Mouse (Mus musculus) MEL (cell line): Measurements from ENCODE around the gene Ubap1. TPM values are rescaled to one million over a fixed set of nuclear protein-coding genes. Genes with fewer than 3 reads are reported as not detected.
A peak's percentile ranks its signal among the peaks of the same experiment; 100 is the strongest.

Experiments
- DNase-seq: peaks from one replicate; pipeline ENCODE4 v3.0.0; 2011; ENCODE audit warnings: low read depth, low spot score
- H3K27ac ChIP-seq: 2 replicates; pipeline ENCODE4 v1.5.1; 2012; ENCODE audit warnings: low read depth, mild to moderate bottlenecking, control low read depth, low read length, moderate library complexity; ENCODE audit not compliant: control insufficient read depth
- H3K27me3 ChIP-seq, 2 experiments: fragments of 150-350 bp in 1 of 2; sonication (generic) in 1 of 2; 2 replicates each; pipeline ENCODE4 v1.6.1; 2012; ENCODE audit warnings: low read length in 2 of 2, mild to moderate bottlenecking in 2 of 2, improper control_type of control experiment in 1 of 2, moderate library complexity in 1 of 2; ENCODE audit not compliant: insufficient read depth in 2 of 2, control insufficient read depth in 1 of 2
- H3K36me3 ChIP-seq, 2 experiments: 2 replicates each; pipeline ENCODE4 v1.6.1; 2012 to 2014; ENCODE audit warnings: low read length in 2 of 2, improper control_type of control experiment in 1 of 2, inconsistent platforms in 1 of 2, mild to moderate bottlenecking in 1 of 2; ENCODE audit not compliant: insufficient read depth in 2 of 2, control insufficient read depth in 1 of 2
- H3K4me1 ChIP-seq, 2 experiments: fragments of 150-350 bp in 1 of 2; sonication (generic) in 1 of 2; 2 replicates each; pipeline ENCODE4 v1.6.1; 2012; ENCODE audit warnings: low read length in 2 of 2, improper control_type of control experiment in 1 of 2, mild to moderate bottlenecking in 1 of 2; ENCODE audit not compliant: insufficient read depth in 2 of 2, control insufficient read depth in 1 of 2
- H3K4me3 ChIP-seq, 2 experiments: fragments of 150-350 bp in 1 of 2; sonication (generic) in 1 of 2; 2 replicates each; pipeline ENCODE4 v1.5.1; 2012; ENCODE audit warnings: low read depth in 2 of 2, low read length in 2 of 2, mild to moderate bottlenecking in 2 of 2, moderate library complexity in 2 of 2, control low read depth in 1 of 2, improper control_type of control experiment in 1 of 2; ENCODE audit not compliant: control insufficient read depth in 1 of 2, insufficient read depth in 1 of 2
- H3K79me2 ChIP-seq: 2 replicates; pipeline ENCODE4 v1.6.1; 2012; ENCODE audit warnings: mild to moderate bottlenecking, low read length, moderate library complexity; ENCODE audit not compliant: control insufficient read depth, poor library complexity, insufficient read depth
- H3K9ac ChIP-seq: 2 replicates; pipeline ENCODE4 v1.6.1; 2012; ENCODE audit warnings: low read depth, mild to moderate bottlenecking, control low read depth, low read length, moderate library complexity; ENCODE audit not compliant: control insufficient read depth, poor library complexity, severe bottlenecking
- H3K9me3 ChIP-seq: fragments of 150-350 bp; sonication (generic); replicated peaks from 2 replicates; pipeline ENCODE4 v1.6.1; 2012; ENCODE audit warnings: mild to moderate bottlenecking, low read length, improper control_type of control experiment, moderate library complexity; ENCODE audit not compliant: insufficient read depth
- BHLHE40 ChIP-seq: IDR thresholded peaks from 2 replicates; pipeline ENCODE4 v1.6.1; 2012; ENCODE audit warnings: low read depth, mild to moderate bottlenecking, inconsistent platforms, low read length, improper control_type of control experiment, borderline replicate concordance
- CHD1 ChIP-seq: IDR thresholded peaks from 2 replicates; pipeline ENCODE4 v1.6.1; 2012; ENCODE audit warnings: low read depth, mild to moderate bottlenecking, inconsistent platforms, low read length, improper control_type of control experiment
- CHD2 ChIP-seq: IDR thresholded peaks from 2 replicates; pipeline ENCODE4 v1.6.1; 2011; ENCODE audit warnings: low read length, improper control_type of control experiment
- CTCF ChIP-seq, 3 experiments: IDR thresholded peaks in 2 of 3; conservative IDR thresholded peaks in 1 of 3; 2 replicates each; pipeline ENCODE4 v1.5.1; 2011 to 2012; ENCODE audit warnings: low read length in 3 of 3, low read depth in 2 of 3, mild to moderate bottlenecking in 2 of 3, improper control_type of control experiment in 1 of 3, inconsistent platforms in 1 of 3, mixed read lengths in 1 of 3, moderate library complexity in 1 of 3; ENCODE audit not compliant: control insufficient read depth in 1 of 3, insufficient read depth in 1 of 3, poor library complexity in 1 of 3, severe bottlenecking in 1 of 3
- E2F4 ChIP-seq: IDR thresholded peaks from 2 replicates; pipeline ENCODE4 v1.6.1; 2011; ENCODE audit warnings: low read depth, low read length, improper control_type of control experiment, borderline replicate concordance
- ELF1 ChIP-seq: IDR thresholded peaks from 2 replicates; pipeline ENCODE4 v1.6.1; 2014; ENCODE audit warnings: low read depth, mild to moderate bottlenecking, inconsistent platforms, low read length, improper control_type of control experiment, moderate library complexity
- EP300 ChIP-seq, 2 experiments: IDR thresholded peaks; 2 replicates each; pipeline ENCODE4 v1.6.1; 2011; ENCODE audit warnings: improper control_type of control experiment in 2 of 2, low read length in 2 of 2, low read depth in 1 of 2, mild to moderate bottlenecking in 1 of 2
- GABPA ChIP-seq: IDR thresholded peaks from 2 replicates; pipeline ENCODE4 v1.6.1; 2012; ENCODE audit warnings: low read depth, mild to moderate bottlenecking, inconsistent platforms, low read length, improper control_type of control experiment, moderate library complexity
- HCFC1 ChIP-seq: IDR thresholded peaks from 2 replicates; pipeline ENCODE4 v1.6.1; 2012; ENCODE audit warnings: low read depth, mild to moderate bottlenecking, inconsistent platforms, low read length, improper control_type of control experiment, moderate library complexity
- KAT2A ChIP-seq: conservative IDR thresholded peaks from 2 replicates; pipeline ENCODE4 v1.6.1; 2012; ENCODE audit warnings: low read depth, low read length, improper control_type of control experiment, inconsistent platforms
- MAZ ChIP-seq: IDR thresholded peaks from 2 replicates; pipeline ENCODE4 v1.6.1; 2012; ENCODE audit warnings: low read depth, mild to moderate bottlenecking, inconsistent platforms, low read length, improper control_type of control experiment
- MEF2A ChIP-seq: IDR thresholded peaks from 2 replicates; pipeline ENCODE4 v1.6.1; 2014; ENCODE audit warnings: low read depth, mild to moderate bottlenecking, inconsistent platforms, low read length, improper control_type of control experiment; ENCODE audit not compliant: poor library complexity, insufficient replicate concordance, severe bottlenecking; ENCODE audit errors: extremely low read depth
- MYC ChIP-seq: IDR thresholded peaks from 2 replicates; pipeline ENCODE4 v1.6.1; 2011; ENCODE audit warnings: low read depth, mild to moderate bottlenecking, low read length, improper control_type of control experiment, moderate library complexity
- NELFE ChIP-seq: IDR thresholded peaks from 2 replicates; pipeline ENCODE4 v1.6.1; 2011; ENCODE audit warnings: low read depth, low read length, improper control_type of control experiment
- NRF1 ChIP-seq: IDR thresholded peaks from 2 replicates; pipeline ENCODE4 v1.6.1; 2014; ENCODE audit warnings: low read depth, mild to moderate bottlenecking, inconsistent platforms, low read length, improper control_type of control experiment, moderate library complexity; ENCODE audit not compliant: poor library complexity, insufficient read depth, severe bottlenecking
- POLR2A ChIP-seq, 2 experiments: IDR thresholded peaks; 2 replicates each; pipeline ENCODE4 v1.6.1; 2011 to 2012; ENCODE audit warnings: low read length in 2 of 2, mild to moderate bottlenecking in 2 of 2, control low read depth in 1 of 2, improper control_type of control experiment in 1 of 2, low read depth in 1 of 2, moderate library complexity in 1 of 2; ENCODE audit not compliant: control insufficient read depth in 1 of 2, insufficient read depth in 1 of 2, poor library complexity in 1 of 2
- RAD21 ChIP-seq: IDR thresholded peaks from 2 replicates; pipeline ENCODE4 v1.6.1; 2011; ENCODE audit warnings: mild to moderate bottlenecking, low read depth, low read length, improper control_type of control experiment
- RCOR1 ChIP-seq: IDR thresholded peaks from 2 replicates; pipeline ENCODE4 v1.6.1; 2012; ENCODE audit warnings: low read depth, mild to moderate bottlenecking, inconsistent platforms, low read length, improper control_type of control experiment
- SIN3A ChIP-seq: IDR thresholded peaks from 2 replicates; pipeline ENCODE4 v1.6.1; 2012; ENCODE audit warnings: low read length, improper control_type of control experiment, inconsistent platforms
- SMC3 ChIP-seq: IDR thresholded peaks from 2 replicates; pipeline ENCODE4 v1.6.1; 2011; ENCODE audit warnings: low read depth, low read length, improper control_type of control experiment
- TAL1 ChIP-seq: IDR thresholded peaks from 2 replicates; pipeline ENCODE4 v1.6.1; 2012; ENCODE audit warnings: mild to moderate bottlenecking, inconsistent platforms, low read length, moderate library complexity, mixed read lengths
- UBTF ChIP-seq: IDR thresholded peaks from 2 replicates; pipeline ENCODE4 v1.6.1; 2012; ENCODE audit warnings: low read depth, mild to moderate bottlenecking, inconsistent platforms, low read length, improper control_type of control experiment, moderate library complexity, borderline replicate concordance; ENCODE audit not compliant: insufficient read depth
- USF2 ChIP-seq, 2 experiments: IDR thresholded peaks; 2 replicates each; pipeline ENCODE4 v1.6.1; 2011 to 2012; ENCODE audit warnings: improper control_type of control experiment in 2 of 2, low read length in 2 of 2, borderline replicate concordance in 1 of 2, inconsistent platforms in 1 of 2, low read depth in 1 of 2, mild to moderate bottlenecking in 1 of 2; ENCODE audit not compliant: insufficient read depth in 1 of 2
- ZC3H11A ChIP-seq: IDR thresholded peaks from 2 replicates; pipeline ENCODE4 v1.6.1; 2012; ENCODE audit warnings: low read depth, mild to moderate bottlenecking, inconsistent platforms, low read length, improper control_type of control experiment
- ZMIZ1 ChIP-seq: IDR thresholded peaks from 2 replicates; pipeline ENCODE4 v1.6.1; 2012; ENCODE audit warnings: low read depth, mild to moderate bottlenecking, inconsistent platforms, low read length, improper control_type of control experiment, moderate library complexity
- ZNF384 ChIP-seq: IDR thresholded peaks from 2 replicates; pipeline ENCODE4 v1.6.1; 2012; ENCODE audit warnings: low read depth, mild to moderate bottlenecking, inconsistent platforms, low read length, improper control_type of control experiment
- polyA plus RNA-seq, 2 experiments: library from polyadenylated mRNA; stranded (reverse) in 1 of 2; unstranded in 1 of 2; fragments of >175 nt in 1 of 2; fragments of >200 nt in 1 of 2; gene quantifications; 2 replicates each; pipeline versions ENCODE4 v1.2.1 to v1.2.4; 2012; ENCODE audit warnings: low replicate concordance in 2 of 2, low read depth in 1 of 2; ENCODE audit not compliant: insufficient read length in 2 of 2, insufficient read depth in 1 of 2, missing spikeins in 1 of 2
- total RNA-seq: library from RNA; depleted of rRNA; stranded (reverse); fragments of 300-350 nt; gene quantifications from 2 replicates; pipeline ENCODE4 v1.2.3, GENCODE M21; 2012

Ubap1 gene
- total and polyA plus RNA-seq, 3 experiments, result 9.1 to 15.7 TPM; not detected in 1

DNA sequence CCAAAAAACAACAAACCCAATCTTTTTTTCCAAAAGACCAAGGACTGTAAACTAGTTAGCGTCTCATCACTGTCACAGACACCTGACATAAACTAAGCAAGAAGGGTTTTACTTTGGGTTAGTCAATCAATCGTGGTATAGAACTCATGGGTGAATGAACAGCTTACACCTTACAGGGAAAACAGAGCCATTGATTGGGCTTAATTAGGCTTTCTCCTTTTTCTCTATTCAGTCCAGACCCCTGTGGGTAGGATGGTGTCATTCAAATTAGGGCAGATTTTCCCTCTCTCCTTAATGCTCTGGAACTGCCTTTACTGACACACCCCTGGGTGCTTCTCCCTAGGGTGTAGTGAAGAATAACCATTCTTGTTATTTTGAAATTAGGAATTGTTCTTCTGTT lies 8.4 kb downstream of the Ubap1 start:
- Histone ChIP-seq H3K79me2 (peaks cover 15% of the 10 kb centered on the region), H3K27ac (no peak overlapping the region), H3K4me1 (peaks cover 3 to 4% of the 10 kb centered on the region in 2 experiments), H3K4me3 (no peak overlapping the region)
- DNase-seq, result no peak
- no peak for TF ChIP-seq NRF1
- no peak for TF ChIP-seq CHD1
- no peak for TF ChIP-seq CHD2
- TF ChIP-seq ZC3H11A, result no peak
- no peak for TF ChIP-seq POLR2A (IDR thresholded peaks at IDR 0.05; ENCODE audit: control insufficient read depth in 1 of 2, insufficient read depth in 1 of 2, low read depth in 1 of 2, low read length in 2 of 2, poor library complexity in 1 of 2)
- no peak for TF ChIP-seq SIN3A
- TF ChIP-seq NELFE, result no peak
- TF ChIP-seq ZMIZ1, result no peak
- TF ChIP-seq UBTF, result no peak
- no peak for TF ChIP-seq KAT2A
- TF ChIP-seq ELF1, result no peak
- no peak for TF ChIP-seq SMC3
- TF ChIP-seq EP300 (IDR thresholded peaks at IDR 0.05; ENCODE audit: low read depth in 1 of 2, low read length in 2 of 2), result no peak
- no peak for TF ChIP-seq MEF2A
- no peak for TF ChIP-seq RAD21
- no peak for TF ChIP-seq TAL1
- TF ChIP-seq, all 39 proteins: peak for 0
- peaks cover 0 to 17% of the 10 kb centered on the region in 2 experiments; a peak in 3 of 4 replicates for H3K36me3 ChIP-seq
- H3K27me3 ChIP-seq, result no peaks in the 10 kb centered on the region
- H3K9ac ChIP-seq, result no peak overlapping the region
- H3K9me3 ChIP-seq, result no peaks in the 10 kb centered on the region; the same call in 1 of the 2 replicates

DNA sequence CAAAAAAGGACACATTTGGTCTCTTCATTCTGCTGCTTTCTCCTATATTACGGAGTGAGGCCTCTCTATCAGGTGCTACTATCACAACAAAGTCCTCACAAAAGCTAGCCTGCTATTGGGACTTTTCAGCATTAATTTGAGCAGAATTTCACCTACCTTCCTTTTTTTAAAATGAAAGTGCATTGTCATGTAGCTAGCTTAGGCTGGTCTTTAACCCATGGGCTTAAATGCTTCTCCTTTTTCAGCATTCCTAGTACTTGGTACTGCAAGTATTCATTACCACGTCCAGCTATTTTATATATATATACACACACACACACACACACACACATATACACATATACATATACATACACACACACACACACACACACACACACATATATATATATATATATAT lies 9.9 kb downstream of the Ubap1 start:
- H3K79me2 ChIP-seq, result peaks cover 11% of the 10 kb centered on the region
- H3K27ac ChIP-seq, result peak overlapping the region; percentile 36
- H3K4me3 ChIP-seq, result peak overlapping the region in 1 of 2 experiments; percentile 7; a peak in 1 of 4 replicates
- DNase-seq, result peak; percentile 53
- H3K36me3 ChIP-seq, result peaks cover 0 to 8% of the 10 kb centered on the region in 2 experiments; a peak in 3 of 4 replicates
- no peak overlapping the region for H3K9ac ChIP-seq
- TF ChIP-seq BHLHE40, result no peak
- no peak for TF ChIP-seq GABPA
- no peak for TF ChIP-seq E2F4
- TF ChIP-seq MAZ, result no peak
- TF ChIP-seq ZC3H11A, result no peak
- no peak for TF ChIP-seq CTCF (IDR thresholded peaks at IDR 0.05 in 2 of 3, conservative IDR thresholded peaks at IDR 0.05 in 1 of 3; ENCODE audit: control insufficient read depth in 1 of 3, insufficient read depth in 1 of 3, low read depth in 2 of 3, low read length in 3 of 3, poor library complexity in 1 of 3, severe bottlenecking in 1 of 3)
- TF ChIP-seq RCOR1, result no peak
- TF ChIP-seq USF2 (IDR thresholded peaks at IDR 0.05; ENCODE audit: borderline replicate concordance in 1 of 2, insufficient read depth in 1 of 2, low read depth in 1 of 2, low read length in 2 of 2), result no peak
- TF ChIP-seq EP300 (IDR thresholded peaks at IDR 0.05; ENCODE audit: low read depth in 1 of 2, low read length in 2 of 2), result no peak
- TF ChIP-seq ZNF384, result no peak
- no peak for TF ChIP-seq CHD1
- no peak for TF ChIP-seq MEF2A
- TF ChIP-seq NELFE, result no peak
- no peak for TF ChIP-seq HCFC1
- no peak for TF ChIP-seq MYC
- no peak for TF ChIP-seq SIN3A
- TF ChIP-seq, all 39 proteins: peak for 0
- H3K9me3 ChIP-seq, result no peaks in the 10 kb centered on the region; the same call in 1 of the 2 replicates
- H3K27me3 ChIP-seq, result no peaks in the 10 kb centered on the region
- peaks cover 3 to 4% of the 10 kb centered on the region in 2 experiments for H3K4me1 ChIP-seq
